Mouse (Mus musculus): ENCODE measurements around the gene Atf7. TPM values are rescaled to one million over a fixed set of nuclear protein-coding genes. Genes with fewer than 3 reads are reported as not detected.

Gene Atf7
- polyA plus RNA-seq, 1 experiment from 2014 or later = 22.1 TPM

GRCm38 (mm10) chr15:102506864-102507263, 118.4 kb downstream of the Atf7 start:
- Histone ChIP-seq H3K4me1 (ENCODE audit: control insufficient read depth, insufficient read depth, low read length) (peaks cover 22% of the 10 kb centered on the region), H3K36me3 (ENCODE audit: control insufficient read depth, insufficient read depth, low read length) (peaks cover 19% of the 10 kb centered on the region), H3K4me3 (ENCODE audit: low read depth, low read length) (no peak overlapping the region), H3K9ac (ENCODE audit: low read depth, low read length) (no peak overlapping the region), H3K27me3 (ENCODE audit: control insufficient read depth, insufficient read depth, low read length) (no peaks in the 10 kb centered on the region), H3K27ac (ENCODE audit: low read depth, low read length) (no peak overlapping the region), H3K9me3 (replicated peaks; ENCODE audit: control insufficient read depth, low read length) (no peaks in the 10 kb centered on the region), H3K4me2 (no peak overlapping the region)
- WGBS (ENCODE audit: insufficient replicate concordance) = 100% methylated on average over 1 of the region's 1 CpGs
- ATAC-seq (replicated peaks; ENCODE audit: insufficient number of reproducible peaks, low FRiP score, low TSS enrichment) = no peak

- Histone ChIP-seq H3K36me3 (ENCODE audit: control insufficient read depth, insufficient read depth, low read length) (peaks cover 23% of the 10 kb centered on the region), H3K27ac (ENCODE audit: low read depth, low read length) (no peak overlapping the region), H3K4me3 (ENCODE audit: low read depth, low read length) (no peak overlapping the region), H3K27me3 (ENCODE audit: control insufficient read depth, insufficient read depth, low read length) (no peaks in the 10 kb centered on the region), H3K4me2 (no peak overlapping the region), H3K9ac (ENCODE audit: low read depth, low read length) (no peak overlapping the region), H3K9me3 (replicated peaks; ENCODE audit: control insufficient read depth, low read length) (no peaks in the 10 kb centered on the region), H3K4me1 (ENCODE audit: control insufficient read depth, insufficient read depth, low read length) (peaks cover 18% of the 10 kb centered on the region)
- no peak for ATAC-seq (replicated peaks; ENCODE audit: insufficient number of reproducible peaks, low FRiP score, low TSS enrichment)
- WGBS (ENCODE audit: insufficient replicate concordance) = 64% methylated on average over 2 of the region's 2 CpGs
Measured at GRCm38 (mm10) chr15:102506464-102506830, 118.8 kb downstream of the Atf7 start.

GRCm38 (mm10) chr15:102505770-102506463, 119.3 kb downstream of the Atf7 start:
- peaks cover 28% of the 10 kb centered on the region for H3K36me3 ChIP-seq (ENCODE audit: control insufficient read depth, insufficient read depth, low read length)
- WGBS (ENCODE audit: insufficient replicate concordance) = 80% methylated on average over 9 of the region's 9 CpGs
- ATAC-seq (replicated peaks; ENCODE audit: insufficient number of reproducible peaks, low FRiP score, low TSS enrichment) = no peak
- H3K27me3 ChIP-seq (ENCODE audit: control insufficient read depth, insufficient read depth, low read length) = no peaks in the 10 kb centered on the region
- no peak overlapping the region for H3K4me3 ChIP-seq (ENCODE audit: low read depth, low read length)
- no peak overlapping the region for H3K27ac ChIP-seq (ENCODE audit: low read depth, low read length)
- no peaks in the 10 kb centered on the region for H3K9me3 ChIP-seq (replicated peaks; ENCODE audit: control insufficient read depth, low read length)
- no peak overlapping the region for H3K9ac ChIP-seq (ENCODE audit: low read depth, low read length)
- H3K4me1 ChIP-seq (ENCODE audit: control insufficient read depth, insufficient read depth, low read length) = peaks cover 13% of the 10 kb centered on the region
- H3K4me2 ChIP-seq = no peak overlapping the region

GRCm38 (mm10) chr15:102505073-102505769, 120.0 kb downstream of the Atf7 start:
- H3K4me3 ChIP-seq (ENCODE audit: low read depth, low read length) = no peak overlapping the region
- no peak overlapping the region for H3K9ac ChIP-seq (ENCODE audit: low read depth, low read length)
- no peak for ATAC-seq (replicated peaks; ENCODE audit: insufficient number of reproducible peaks, low FRiP score, low TSS enrichment)
- WGBS (ENCODE audit: insufficient replicate concordance) = 68% methylated on average over 12 of the region's 12 CpGs
- H3K27ac ChIP-seq (ENCODE audit: low read depth, low read length) = no peak overlapping the region
- H3K9me3 ChIP-seq (replicated peaks; ENCODE audit: control insufficient read depth, low read length) = no peaks in the 10 kb centered on the region
- H3K36me3 ChIP-seq (ENCODE audit: control insufficient read depth, insufficient read depth, low read length) = peaks cover 35% of the 10 kb centered on the region
- peaks cover 11% of the 10 kb centered on the region for H3K4me1 ChIP-seq (ENCODE audit: control insufficient read depth, insufficient read depth, low read length)
- H3K27me3 ChIP-seq (ENCODE audit: control insufficient read depth, insufficient read depth, low read length) = no peaks in the 10 kb centered on the region
- H3K4me2 ChIP-seq = no peak overlapping the region

GRCm38 (mm10) chr15:102503924-102504782, 121.1 kb downstream of the Atf7 start:
- no peak for ATAC-seq (replicated peaks; ENCODE audit: insufficient number of reproducible peaks, low FRiP score, low TSS enrichment)
- WGBS (ENCODE audit: insufficient replicate concordance) = 90% methylated on average over 9 of the region's 9 CpGs
- H3K36me3 ChIP-seq (ENCODE audit: control insufficient read depth, insufficient read depth, low read length) = peaks cover 45% of the 10 kb centered on the region
- no peaks in the 10 kb centered on the region for H3K9me3 ChIP-seq (replicated peaks; ENCODE audit: control insufficient read depth, low read length)
- H3K4me1 ChIP-seq (ENCODE audit: control insufficient read depth, insufficient read depth, low read length) = peaks cover 2% of the 10 kb centered on the region; the same call in 1 of the 2 replicates
- H3K4me3 ChIP-seq (ENCODE audit: low read depth, low read length) = no peak overlapping the region
- no peak overlapping the region for H3K9ac ChIP-seq (ENCODE audit: low read depth, low read length)
- no peaks in the 10 kb centered on the region for H3K27me3 ChIP-seq (ENCODE audit: control insufficient read depth, insufficient read depth, low read length)
- no peak overlapping the region for H3K27ac ChIP-seq (ENCODE audit: low read depth, low read length)
- no peak overlapping the region for H3K4me2 ChIP-seq

- Histone ChIP-seq H3K36me3 (ENCODE audit: control insufficient read depth, insufficient read depth, low read length) (peaks cover 49% of the 10 kb centered on the region), H3K9me3 (replicated peaks; ENCODE audit: control insufficient read depth, low read length) (no peaks in the 10 kb centered on the region), H3K4me2 (no peak within 1 kb of the TSS), H3K27ac (ENCODE audit: low read depth, low read length) (no peak within 1 kb of the TSS), H3K27me3 (ENCODE audit: control insufficient read depth, insufficient read depth, low read length) (no peaks in the 10 kb centered on the region), H3K4me3 (ENCODE audit: low read depth, low read length) (no peak within 1 kb of the TSS), H3K9ac (ENCODE audit: low read depth, low read length) (no peak within 1 kb of the TSS), H3K4me1 (ENCODE audit: control insufficient read depth, insufficient read depth, low read length) (peaks cover 2% of the 10 kb centered on the region; the same call in 1 of the 2 replicates)
- no peak for ATAC-seq (replicated peaks; ENCODE audit: insufficient number of reproducible peaks, low FRiP score, low TSS enrichment)
- WGBS (ENCODE audit: insufficient replicate concordance) = 96% methylated on average over 1 of the region's 1 CpGs
Measured at GRCm38 (mm10) chr15:102503447-102503846, 121.8 kb downstream of the Atf7 start, which contains the start of gene Gm10337. TSS of gene Gm10337 (plus strand) at chr15:102503722.

GRCm38 (mm10) chr15:102502254-102502840, 122.9 kb downstream of the Atf7 start:
- Histone ChIP-seq H3K36me3 (ENCODE audit: control insufficient read depth, insufficient read depth, low read length) (peaks cover 56% of the 10 kb centered on the region), H3K4me1 (ENCODE audit: control insufficient read depth, insufficient read depth, low read length) (no peaks in the 10 kb centered on the region; the same call in 1 of the 2 replicates), H3K4me3 (ENCODE audit: low read depth, low read length) (no peak overlapping the region), H3K27ac (ENCODE audit: low read depth, low read length) (no peak overlapping the region), H3K9ac (ENCODE audit: low read depth, low read length) (no peak overlapping the region), H3K27me3 (ENCODE audit: control insufficient read depth, insufficient read depth, low read length) (no peaks in the 10 kb centered on the region), H3K9me3 (replicated peaks; ENCODE audit: control insufficient read depth, low read length) (no peaks in the 10 kb centered on the region), H3K4me2 (no peak overlapping the region)
- 80% methylated on average over 9 of the region's 9 CpGs for WGBS (ENCODE audit: insufficient replicate concordance)
- no peak for ATAC-seq (replicated peaks; ENCODE audit: insufficient number of reproducible peaks, low FRiP score, low TSS enrichment)

- H3K36me3 ChIP-seq (ENCODE audit: control insufficient read depth, insufficient read depth, low read length) = peaks cover 56% of the 10 kb centered on the region
- no peaks in the 10 kb centered on the region for H3K9me3 ChIP-seq (replicated peaks; ENCODE audit: control insufficient read depth, low read length)
- H3K27ac ChIP-seq (ENCODE audit: low read depth, low read length) = no peak overlapping the region
- no peak overlapping the region for H3K9ac ChIP-seq (ENCODE audit: low read depth, low read length)
- 84% methylated on average over 19 of the region's 19 CpGs for WGBS (ENCODE audit: insufficient replicate concordance)
- ATAC-seq (replicated peaks; ENCODE audit: insufficient number of reproducible peaks, low FRiP score, low TSS enrichment) = no peak
- H3K4me2 ChIP-seq = no peak overlapping the region
- H3K27me3 ChIP-seq (ENCODE audit: control insufficient read depth, insufficient read depth, low read length) = no peaks in the 10 kb centered on the region
- no peaks in the 10 kb centered on the region; the same call in 1 of the 2 replicates for H3K4me1 ChIP-seq (ENCODE audit: control insufficient read depth, insufficient read depth, low read length)
- no peak overlapping the region for H3K4me3 ChIP-seq (ENCODE audit: low read depth, low read length)
Measured at GRCm38 (mm10) chr15:102501084-102501814, 124.0 kb downstream of the Atf7 start.
